29 mouse cellular contexts compared by ENCODE assay signal in the genomic region with DNA sequence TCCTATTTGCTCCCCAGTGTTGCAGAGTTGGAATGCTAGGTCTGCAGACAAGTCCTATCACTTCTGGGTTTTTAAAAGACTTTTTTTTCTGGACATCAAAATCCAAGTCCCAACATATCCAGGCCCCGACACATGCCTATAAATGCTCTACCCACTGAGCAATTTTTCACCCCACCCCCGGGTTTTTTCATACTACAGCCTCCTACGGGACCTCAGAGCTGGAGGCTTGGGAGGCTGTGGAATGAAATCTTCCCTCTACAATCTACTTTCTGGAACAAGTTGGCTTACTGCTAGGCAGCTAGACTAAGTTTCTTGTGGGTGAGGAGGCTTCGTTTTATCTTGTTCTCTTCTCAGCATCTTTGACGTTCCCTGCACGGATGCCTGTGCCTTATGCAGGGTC.
"Had no signal": no experiment of that assay in that cellular context is flagged by ENCODE, and none has a peak within 500 bp of the region (broad histone marks: within the 10 kb centered on the region; RNA-seq: fewer than 3 reads in every experiment).

No protein-coding gene starts in this region.

- H3K27ac ChIP-seq: embryonic facial prominence, embryonic 10.5 days; embryonic facial prominence, embryonic 12.5 days; embryonic facial prominence, embryonic 13.5 days; embryonic facial prominence, embryonic 15.5 days; forebrain, embryonic 10.5 days; forebrain, embryonic 12.5 days; forebrain, embryonic 13.5 days; forebrain, embryonic 15.5 days; gastrocnemius, adult 2 months; heart, adult 2 months had no signal

- ATAC-seq: forebrain, embryonic 13.5 days; forebrain, embryonic 14.5 days; forebrain, embryonic 15.5 days; forebrain, embryonic 16.5 days; forebrain, postnatal 0 days had no signal

- H3K36me3 ChIP-seq: embryonic facial prominence, embryonic 10.5 days; embryonic facial prominence, embryonic 12.5 days; embryonic facial prominence, embryonic 13.5 days; embryonic facial prominence, embryonic 15.5 days; forebrain, embryonic 10.5 days; forebrain, embryonic 12.5 days; forebrain, embryonic 15.5 days had no signal

- H3K4me1 ChIP-seq: embryonic facial prominence, embryonic 10.5 days; embryonic facial prominence, embryonic 12.5 days; embryonic facial prominence, embryonic 13.5 days; embryonic facial prominence, embryonic 15.5 days; forebrain, embryonic 10.5 days; forebrain, embryonic 12.5 days; forebrain, embryonic 13.5 days; forebrain, embryonic 15.5 days had no signal

- H3K4me2 ChIP-seq: embryonic facial prominence, embryonic 12.5 days; embryonic facial prominence, embryonic 13.5 days; embryonic facial prominence, embryonic 15.5 days; forebrain, embryonic 12.5 days; forebrain, embryonic 13.5 days; forebrain, embryonic 15.5 days had no signal

- DNase-seq: cerebellum, adult 2 months; cerebellum, adult 8-10 months; cerebellum, adult 9-10 months; cerebellum, adult 9-11 months; cerebellum, postnatal 10 days; cerebellum, postnatal 14 days; cerebellum, postnatal 25 days; cerebellum, postnatal 36 days; embryo, embryonic 11 days; forebrain, postnatal 0 days; gastrocnemius, adult 2 months; gastrocnemius, postnatal 10 days; gastrocnemius, postnatal 14 days; gastrocnemius, postnatal 25 days; gastrocnemius, postnatal 36 days; heart, adult 11 months; heart, adult 18-20 months; heart, adult 2 months had no signal

- H3K4me3 ChIP-seq: embryonic facial prominence, embryonic 10.5 days; embryonic facial prominence, embryonic 12.5 days; embryonic facial prominence, embryonic 13.5 days; embryonic facial prominence, embryonic 15.5 days; erythroblast, embryonic 14.5 days; forebrain, embryonic 10.5 days; forebrain, embryonic 12.5 days; forebrain, embryonic 13.5 days; forebrain, embryonic 15.5 days; gastrocnemius, adult 2 months; heart, adult 2 months had no signal

- H3K9ac ChIP-seq: embryonic facial prominence, embryonic 12.5 days; embryonic facial prominence, embryonic 13.5 days; embryonic facial prominence, embryonic 15.5 days; forebrain, embryonic 12.5 days; forebrain, embryonic 13.5 days; forebrain, embryonic 15.5 days; forebrain, postnatal 0 days had no signal

- H3K27me3 ChIP-seq: embryonic facial prominence, embryonic 12.5 days; embryonic facial prominence, embryonic 13.5 days; embryonic facial prominence, embryonic 15.5 days; forebrain, embryonic 12.5 days; forebrain, embryonic 13.5 days; forebrain, embryonic 15.5 days had no signal

- H3K9me3 ChIP-seq: embryonic facial prominence, embryonic 10.5 days; embryonic facial prominence, embryonic 12.5 days; embryonic facial prominence, embryonic 13.5 days; embryonic facial prominence, embryonic 15.5 days; forebrain, embryonic 10.5 days; forebrain, embryonic 12.5 days; forebrain, embryonic 13.5 days; forebrain, embryonic 15.5 days had no signal
